Mouse (Mus musculus): Measurements from ENCODE around the gene Rasgrp2.

GRCm38 (mm10) chr19:6462841-6463240 is 63.7 kb downstream of the Rasgrp2 start:
- TF ChIP-seq EP300 (IDR thresholded peaks at IDR 0.05; ENCODE audit: low read depth in 1 of 2, low read length in 2 of 2) = no peak
- no peak for TF ChIP-seq POLR2A (IDR thresholded peaks at IDR 0.05; ENCODE audit: control insufficient read depth in 1 of 2, insufficient read depth in 1 of 2, low read depth in 1 of 2, low read length in 2 of 2, poor library complexity in 1 of 2)
- no peak for TF ChIP-seq CTCF (IDR thresholded peaks at IDR 0.05 in 2 of 3, conservative IDR thresholded peaks at IDR 0.05 in 1 of 3; ENCODE audit: control insufficient read depth in 1 of 3, insufficient read depth in 1 of 3, low read depth in 2 of 3, low read length in 3 of 3, poor library complexity in 1 of 3, severe bottlenecking in 1 of 3)
- no peak for TF ChIP-seq HCFC1 (IDR thresholded peaks at IDR 0.05; ENCODE audit: low read depth, low read length)
- TF ChIP-seq NELFE (IDR thresholded peaks at IDR 0.05; ENCODE audit: low read depth, low read length) = no peak
- TF ChIP-seq USF1 (IDR thresholded peaks at IDR 0.05; ENCODE audit: low read depth, low read length) = no peak
- TF ChIP-seq POLR2AphosphoS5 (IDR thresholded peaks at IDR 0.05; ENCODE audit: borderline replicate concordance, low read depth, low read length) = no peak
- TF ChIP-seq CHD1 (IDR thresholded peaks at IDR 0.05; ENCODE audit: low read depth, low read length) = no peak
